Mouse (Mus musculus): ENCODE measurements around the gene Hmox2. TPM values are rescaled to one million over a fixed set of nuclear protein-coding genes. Genes with fewer than 3 reads are reported as not detected.
A peak's percentile ranks its signal among the peaks of the same experiment; 100 is the strongest.

Hmox2 gene
- polyA plus RNA-seq, 1 experiment from 2014 or later = 85.2 TPM

DNA sequence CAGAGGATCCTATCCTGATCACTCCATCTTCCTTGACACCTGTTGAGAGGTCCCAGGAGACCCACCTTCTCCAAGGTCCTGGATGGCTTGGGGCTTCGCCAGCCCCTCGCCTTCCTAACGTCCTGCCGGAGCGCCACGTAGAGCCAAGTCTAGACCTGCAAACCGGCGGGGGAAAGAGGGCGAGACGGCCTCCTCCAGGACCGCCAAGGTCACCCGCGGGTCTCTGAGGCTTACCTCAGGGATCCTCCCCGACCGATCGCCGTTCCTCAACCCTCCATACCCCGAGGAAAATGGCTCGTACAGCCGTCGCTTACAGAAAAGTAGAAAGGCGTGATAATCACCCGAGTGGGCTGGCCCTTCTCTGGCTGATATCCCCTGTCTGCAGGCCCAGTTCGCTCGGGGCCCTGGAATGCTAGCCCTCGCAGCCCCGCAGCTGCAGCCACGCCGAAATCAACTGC lies 63.2 kb downstream of the Hmox2 start:
- Histone ChIP-seq H3K4me2 (ENCODE audit: low read depth, low read length) (peak overlapping the region; percentile 91), H3K9ac (ENCODE audit: low read length) (peak overlapping the region; percentile 87), H3K4me1 (ENCODE audit: control insufficient read depth, insufficient read depth, low read length) (peaks cover 37% of the 10 kb centered on the region), H3K27ac (ENCODE audit: low read length) (peak overlapping the region; percentile 80), H3K36me3 (ENCODE audit: control insufficient read depth, insufficient read depth, low read length) (no peaks in the 10 kb centered on the region), H3K27me3 (ENCODE audit: control insufficient read depth, insufficient read depth, low read length) (no peaks in the 10 kb centered on the region), H3K9me3 (replicated peaks; ENCODE audit: control insufficient read depth, low read length) (no peaks in the 10 kb centered on the region), H3K4me3 (replicated peaks; ENCODE audit: low read length) (peak overlapping the region; percentile 67)
- WGBS = under 1% methylated on average over 29 of the region's 29 CpGs
- ATAC-seq (ENCODE audit: insufficient read depth, low FRiP score) = peak; percentile 8

DNA sequence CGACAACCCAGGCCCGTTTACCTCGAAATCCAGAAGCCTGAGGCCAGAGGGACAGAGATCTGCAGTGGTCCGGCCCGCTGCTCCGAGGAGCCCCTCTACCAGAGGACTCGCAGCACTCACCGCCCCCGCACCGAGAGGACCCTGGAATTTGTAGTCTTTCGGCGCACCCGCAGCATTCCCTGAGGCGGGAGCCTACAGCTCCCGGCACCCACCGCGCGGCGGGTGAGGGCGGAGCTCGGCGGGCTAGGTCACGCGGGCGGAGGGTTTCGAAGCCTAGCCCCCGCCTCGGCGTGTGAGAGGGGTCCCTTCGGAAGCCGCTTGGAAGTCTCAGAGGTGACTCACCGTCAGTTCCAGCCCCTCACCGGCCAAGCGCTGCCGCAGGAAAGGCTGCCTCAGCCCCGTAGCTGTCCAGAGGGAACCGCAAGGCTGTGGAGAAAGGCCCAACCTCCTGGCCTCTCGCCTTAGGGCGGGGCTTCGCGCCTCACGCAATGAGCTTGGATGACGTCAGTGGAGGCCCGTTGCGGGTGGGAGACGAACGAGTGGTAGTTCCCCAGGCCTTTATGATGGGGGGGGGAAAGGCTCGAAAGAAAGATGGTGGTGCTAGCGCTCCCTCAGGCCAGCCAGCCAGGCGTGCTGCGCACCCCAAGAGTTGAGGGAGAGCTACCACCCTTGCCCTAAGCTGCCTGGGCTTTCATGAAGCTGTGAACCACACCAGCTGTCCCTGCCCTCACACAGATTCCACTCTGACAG lies 63.8 kb downstream of the Hmox2 start, which contains the start of gene Cdip1:
TSS of gene Cdip1 (minus strand) at position 483 of the 750 bp plus-strand sequence.
- H3K9me3 ChIP-seq (replicated peaks; ENCODE audit: control insufficient read depth, low read length) = no peaks in the 10 kb centered on the region
- H3K27ac ChIP-seq (ENCODE audit: low read length) = peak within 1 kb of the TSS; percentile 99
- H3K27me3 ChIP-seq (ENCODE audit: control insufficient read depth, insufficient read depth, low read length) = no peaks in the 10 kb centered on the region
- peak; percentile 98 for ATAC-seq (ENCODE audit: insufficient read depth, low FRiP score)
- WGBS = under 1% methylated on average over 51 of the region's 51 CpGs
- H3K36me3 ChIP-seq (ENCODE audit: control insufficient read depth, insufficient read depth, low read length) = no peaks in the 10 kb centered on the region
- H3K4me1 ChIP-seq (ENCODE audit: control insufficient read depth, insufficient read depth, low read length) = peaks cover 30% of the 10 kb centered on the region
- peak within 1 kb of the TSS; percentile 91 for H3K4me2 ChIP-seq (ENCODE audit: low read depth, low read length)
- peak within 1 kb of the TSS; percentile 67 for H3K4me3 ChIP-seq (replicated peaks; ENCODE audit: low read length)
- H3K9ac ChIP-seq (ENCODE audit: low read length) = peak within 1 kb of the TSS; percentile 87

GRCm38 (mm10) chr16:4791332-4791731 lies 65.2 kb downstream of the Hmox2 start:
- Histone ChIP-seq H3K27ac (ENCODE audit: low read length) (no peak overlapping the region), H3K9ac (ENCODE audit: low read length) (no peak overlapping the region), H3K9me3 (replicated peaks; ENCODE audit: control insufficient read depth, low read length) (no peaks in the 10 kb centered on the region), H3K4me3 (replicated peaks; ENCODE audit: low read length) (no peak overlapping the region), H3K4me1 (ENCODE audit: control insufficient read depth, insufficient read depth, low read length) (peaks cover 24% of the 10 kb centered on the region), H3K4me2 (ENCODE audit: low read depth, low read length) (no peak overlapping the region), H3K27me3 (ENCODE audit: control insufficient read depth, insufficient read depth, low read length) (no peaks in the 10 kb centered on the region), H3K36me3 (ENCODE audit: control insufficient read depth, insufficient read depth, low read length) (no peaks in the 10 kb centered on the region)
- no peak for ATAC-seq (ENCODE audit: insufficient read depth, low FRiP score)
- WGBS = 63% methylated on average over 2 of the region's 2 CpGs

DNA sequence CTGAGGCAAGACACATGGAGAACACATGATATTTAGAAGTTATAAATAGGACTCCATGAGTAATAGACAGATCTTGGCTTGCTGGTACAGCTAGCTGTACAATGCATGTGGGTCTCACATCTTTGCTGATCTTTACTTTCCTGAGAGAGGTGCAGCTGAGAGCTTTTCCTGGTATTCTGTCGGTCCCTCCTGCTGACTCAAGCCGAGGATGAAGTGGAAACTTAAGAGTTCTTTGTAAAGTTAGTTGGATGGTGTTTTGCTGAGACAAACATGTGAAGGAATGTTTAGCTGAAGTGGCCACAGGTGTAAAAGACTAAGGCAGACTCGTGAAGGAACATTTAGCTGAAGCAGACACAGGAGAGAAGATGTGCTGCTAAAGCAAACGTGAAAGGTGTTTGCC lies 70.5 kb downstream of the Hmox2 start:
- Histone ChIP-seq H3K9ac (ENCODE audit: low read length) (no peak overlapping the region), H3K4me3 (replicated peaks; ENCODE audit: low read length) (no peak overlapping the region), H3K4me2 (ENCODE audit: low read depth, low read length) (no peak overlapping the region), H3K4me1 (ENCODE audit: control insufficient read depth, insufficient read depth, low read length) (no peaks in the 10 kb centered on the region), H3K27me3 (ENCODE audit: control insufficient read depth, insufficient read depth, low read length) (no peaks in the 10 kb centered on the region), H3K36me3 (ENCODE audit: control insufficient read depth, insufficient read depth, low read length) (no peaks in the 10 kb centered on the region), H3K9me3 (replicated peaks; ENCODE audit: control insufficient read depth, low read length) (no peaks in the 10 kb centered on the region), H3K27ac (ENCODE audit: low read length) (no peak overlapping the region)
- 77% methylated on average over 4 of the region's 4 CpGs for WGBS
- ATAC-seq (ENCODE audit: insufficient read depth, low FRiP score) = no peak

Other genes starting within 250 kb of the Hmox2 start
- 10.0 and 28.6 TPM in 2 replicates for gene Srl, start 184.5 kb upstream of the Hmox2 start, polyA plus RNA-seq (2015; fragmentation: Nextera tagmentation; extraction: Ambion mirVana)
- gene Tfap4, start 166.5 kb upstream of the Hmox2 start, polyA plus RNA-seq (2015; fragmentation: Nextera tagmentation; extraction: Ambion mirVana) = 16.1 and 17.0 TPM in 2 replicates
- gene Glis2, start 131.6 kb upstream of the Hmox2 start, polyA plus RNA-seq (2015; fragmentation: Nextera tagmentation; extraction: Ambion mirVana) = 18.7 and 21.7 TPM in 2 replicates
- 47.9 and 75.3 TPM in 2 replicates for gene Pam16, start 101.4 kb upstream of the Hmox2 start, polyA plus RNA-seq (2015; fragmentation: Nextera tagmentation; extraction: Ambion mirVana)
- gene Vasn, start 86.4 kb upstream of the Hmox2 start, polyA plus RNA-seq (2015; fragmentation: Nextera tagmentation; extraction: Ambion mirVana) = 18.3 and 18.4 TPM in 2 replicates
- 73.1 and 76.6 TPM in 2 replicates for gene Dnaja3, start 86.4 kb upstream of the Hmox2 start, polyA plus RNA-seq (2015; fragmentation: Nextera tagmentation; extraction: Ambion mirVana)
- gene Coro7, start 46.6 kb upstream of the Hmox2 start, polyA plus RNA-seq (2015; fragmentation: Nextera tagmentation; extraction: Ambion mirVana) = 19.7 and 20.6 TPM in 2 replicates
- gene Nmral1, start 7.0 kb upstream of the Hmox2 start, polyA plus RNA-seq (2015; fragmentation: Nextera tagmentation; extraction: Ambion mirVana) = 44.7 and 45.6 TPM in 2 replicates
- gene Cdip1, start 63.9 kb downstream of the Hmox2 start, polyA plus RNA-seq (2015; fragmentation: Nextera tagmentation; extraction: Ambion mirVana) = 75.8 and 82.0 TPM in 2 replicates
- gene 4930562C15Rik, start 109.1 kb downstream of the Hmox2 start, polyA plus RNA-seq (2015; fragmentation: Nextera tagmentation; extraction: Ambion mirVana) = 0.27 and 0.47 TPM in 2 replicates
- gene Ubald1, start 154.0 kb downstream of the Hmox2 start, polyA plus RNA-seq (2015; fragmentation: Nextera tagmentation; extraction: Ambion mirVana) = 31.5 and 36.3 TPM in 2 replicates
- gene Mgrn1, start 159.9 kb downstream of the Hmox2 start, polyA plus RNA-seq (2015; fragmentation: Nextera tagmentation; extraction: Ambion mirVana) = 81.1 and 87.7 TPM in 2 replicates
- 125 and 136 TPM in 2 replicates for gene Nudt16l1, start 212.4 kb downstream of the Hmox2 start, polyA plus RNA-seq (2015; fragmentation: Nextera tagmentation; extraction: Ambion mirVana)
- gene Anks3, start 237.8 kb downstream of the Hmox2 start, polyA plus RNA-seq (2015; fragmentation: Nextera tagmentation; extraction: Ambion mirVana) = 48.6 and 54.3 TPM in 2 replicates

All from stomach, embryonic 16.5 days (tissue).